Mouse (Mus musculus) neural tube, embryonic 14.5 days (tissue): Measurements from ENCODE around the gene C1qtnf6. TPM values are rescaled to one million over a fixed set of nuclear protein-coding genes. Genes with fewer than 3 reads are reported as not detected.
A peak's percentile ranks its signal among the peaks of the same experiment; 100 is the strongest.

Experiments used
- ATAC-seq: fragments of 200-750 bp; cut with Nextera tagmentation; 2 replicates; pipeline ENCODE4 v1.8.0; 2017; ENCODE audit warnings: low read depth, mild to moderate bottlenecking, moderate TSS enrichment, moderate library complexity
- H3K27ac ChIP-seq: fragments of 300-500 bp; sonication (generic); 2 replicates; pipeline ENCODE4 v1.5.1; 2014; ENCODE audit warnings: low read depth, mild to moderate bottlenecking, control low read depth, low read length, moderate library complexity, mixed read lengths
- H3K27me3 ChIP-seq: fragments of 300-500 bp; sonication (generic); 2 replicates; pipeline ENCODE4 v1.6.1; 2014; ENCODE audit warnings: low read length; ENCODE audit not compliant: control insufficient read depth, insufficient read depth
- H3K36me3 ChIP-seq: fragments of 300-500 bp; sonication (generic); 2 replicates; pipeline ENCODE4 v1.6.1; 2014; ENCODE audit warnings: low read length, mixed read lengths; ENCODE audit not compliant: control insufficient read depth, insufficient read depth
- H3K4me1 ChIP-seq: fragments of 300-500 bp; sonication (generic); 2 replicates; pipeline ENCODE4 v1.6.1; 2014; ENCODE audit warnings: low read length; ENCODE audit not compliant: control insufficient read depth, insufficient read depth
- H3K4me2 ChIP-seq: fragments of 300-500 bp; sonication (generic); 2 replicates; pipeline ENCODE4 v1.6.1; 2014; ENCODE audit warnings: mild to moderate bottlenecking, low read depth, low read length, control low read depth
- H3K4me3 ChIP-seq: fragments of 300-500 bp; sonication (generic); 2 replicates; pipeline ENCODE4 v1.5.1; 2014; ENCODE audit warnings: low read depth, low read length, control low read depth, mixed read lengths
- H3K9ac ChIP-seq: fragments of 300-500 bp; sonication (generic); replicated peaks from 2 replicates; pipeline ENCODE4 v1.6.1; 2014; ENCODE audit warnings: low read depth, mild to moderate bottlenecking, control low read depth, low read length, mixed read lengths
- H3K9me3 ChIP-seq: fragments of 300-500 bp; sonication (generic); 2 replicates; pipeline ENCODE4 v1.6.1; 2016; ENCODE audit warnings: low read length; ENCODE audit not compliant: control insufficient read depth
- WGBS: fragments of 180-500 bp; shearing (Covaris S2); extraction: QIAGEN DNeasy Blood & Tissue Kit; methylation state at CpG from one replicate; pipeline ENCODE4 v1.1.7; 2014; 5-methylcytosine and 5-hydroxymethylcytosine counted together
- polyA plus RNA-seq: library from polyadenylated mRNA; unstranded; fragments of >200 nt; fragmentation: Nextera tagmentation; extraction: Ambion mirVana; gene quantifications from 2 replicates; pipeline ENCODE4 v1.2.1, GENCODE M21; 2014

Gene C1qtnf6
- polyA plus RNA-seq, 1 experiment from 2014 or later = 6.0 TPM

DNA sequence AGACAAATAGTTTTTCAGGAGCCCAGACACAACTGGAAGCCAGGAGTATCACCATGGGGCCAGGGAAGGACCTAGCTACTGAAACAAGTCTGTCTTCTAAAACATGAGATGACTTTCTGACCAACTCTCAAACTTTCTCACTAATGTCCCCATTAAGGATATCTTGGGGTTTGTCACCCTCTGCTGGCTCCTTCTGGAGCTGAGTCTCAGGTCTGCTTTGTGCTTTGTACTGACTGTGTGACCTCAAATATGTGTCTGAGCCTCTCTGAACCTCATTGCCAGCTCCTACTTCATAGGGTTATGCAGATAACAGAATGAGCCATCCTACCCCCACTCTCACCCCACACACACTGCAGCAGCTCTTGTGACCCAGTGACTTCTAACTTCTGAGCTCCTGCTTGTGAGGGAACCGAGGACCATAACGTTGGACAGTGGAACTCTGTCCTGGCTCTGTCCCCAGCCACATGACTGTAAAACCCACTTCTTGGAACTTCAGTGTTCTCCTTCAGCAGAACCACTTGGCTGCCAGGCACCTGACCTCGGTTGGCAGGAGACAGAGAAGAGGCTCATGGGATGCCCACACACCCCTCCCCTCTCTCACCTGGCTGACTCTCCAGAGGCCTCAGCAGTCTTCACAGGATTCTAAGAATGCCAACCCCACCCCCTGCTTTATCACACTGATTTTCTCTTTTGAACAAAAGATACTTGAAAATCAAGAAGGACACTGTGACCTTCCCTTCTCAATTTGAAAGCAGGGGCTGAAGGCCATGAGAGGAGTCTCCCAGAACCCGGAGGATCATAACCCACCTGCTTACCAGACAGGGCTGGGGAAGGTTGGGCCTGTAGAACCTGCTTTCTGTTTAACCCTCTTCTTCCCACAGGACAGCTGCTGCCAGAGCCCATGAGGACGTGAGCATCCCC, 16.5 kb upstream of the C1qtnf6 start:
- Histone ChIP-seq H3K27ac (no peak overlapping the region), H3K4me3 (no peak overlapping the region), H3K36me3 (no peaks in the 10 kb centered on the region), H3K9me3 (no peaks in the 10 kb centered on the region), H3K4me2 (no peak overlapping the region), H3K9ac (no peak overlapping the region), H3K27me3 (no peaks in the 10 kb centered on the region; the same call in 1 of the 2 replicates), H3K4me1 (peaks cover 7% of the 10 kb centered on the region; the same call in 1 of the 2 replicates)
- WGBS = 50% methylated on average over 5 of the region's 5 CpGs
- ATAC-seq = no peak

DNA sequence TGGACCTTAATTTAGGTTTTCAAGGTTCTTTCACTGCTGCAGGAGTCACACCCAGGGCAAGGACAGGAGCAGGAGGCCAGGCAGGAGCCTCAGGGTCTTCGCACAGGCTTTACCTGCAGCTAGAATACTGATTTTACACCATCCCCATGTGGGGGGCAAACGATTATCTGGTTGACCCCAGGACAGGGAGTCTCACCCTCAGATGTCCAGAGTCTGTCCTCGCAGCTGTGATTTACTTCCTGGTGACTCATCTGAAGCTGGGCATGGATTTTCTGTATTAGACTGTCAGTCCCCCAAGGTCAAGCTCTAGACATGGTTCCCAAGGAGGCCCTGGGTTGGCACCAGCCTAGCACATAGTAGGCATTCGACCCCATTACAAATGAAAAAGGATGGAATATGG, 14.8 kb upstream of the C1qtnf6 start:
- Histone ChIP-seq H3K4me3 (no peak overlapping the region), H3K4me2 (no peak overlapping the region), H3K9ac (no peak overlapping the region), H3K27ac (no peak overlapping the region), H3K36me3 (no peaks in the 10 kb centered on the region), H3K27me3 (no peaks in the 10 kb centered on the region; the same call in 1 of the 2 replicates), H3K4me1 (peaks cover 10% of the 10 kb centered on the region; the same call in 1 of the 2 replicates), H3K9me3 (no peaks in the 10 kb centered on the region)
- no peak for ATAC-seq
- WGBS = 89% methylated on average over 4 of the region's 4 CpGs

DNA sequence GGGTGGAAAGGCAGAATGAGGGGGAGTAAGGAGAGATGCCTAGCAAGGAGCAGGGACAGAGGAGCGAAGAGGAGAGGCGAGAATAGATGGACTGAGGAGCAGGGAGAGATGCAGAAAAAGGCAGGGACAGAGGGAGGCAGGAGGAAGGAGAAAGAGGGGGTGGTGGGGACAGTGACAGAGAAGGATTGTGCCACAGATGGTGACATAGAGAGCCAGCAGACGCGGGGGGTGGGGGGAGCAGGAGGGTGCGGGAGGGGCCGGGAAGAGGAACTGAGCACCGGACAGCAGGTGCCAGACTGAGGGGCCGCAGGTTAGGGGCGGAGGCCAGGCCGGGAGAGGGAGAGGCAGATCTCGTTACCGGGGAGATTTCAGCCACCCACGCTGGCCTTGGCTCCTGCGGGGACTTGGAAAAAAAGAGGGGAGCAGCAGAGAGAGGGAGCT, 13.4 kb upstream of the C1qtnf6 start, which contains the start of gene Sstr3:
Gene Sstr3, minus strand, starts transcription at position 125 of the 441 bp plus-strand sequence.
- Histone ChIP-seq H3K9me3 (no peaks in the 10 kb centered on the region), H3K4me2 (peak within 1 kb of the TSS; percentile 18; the same call in 1 of the 2 replicates), H3K27me3 (no peaks in the 10 kb centered on the region; the same call in 1 of the 2 replicates), H3K9ac (0 out of 2 replicates have a peak within 1 kb of the TSS, but pooled peaks have one; percentile 26), H3K36me3 (no peaks in the 10 kb centered on the region), H3K27ac (no peak within 1 kb of the TSS), H3K4me1 (peaks cover 10% of the 10 kb centered on the region; the same call in 1 of the 2 replicates), H3K4me3 (no peak within 1 kb of the TSS)
- no peak for ATAC-seq
- 8% methylated on average over 14 of the region's 14 CpGs for WGBS

DNA sequence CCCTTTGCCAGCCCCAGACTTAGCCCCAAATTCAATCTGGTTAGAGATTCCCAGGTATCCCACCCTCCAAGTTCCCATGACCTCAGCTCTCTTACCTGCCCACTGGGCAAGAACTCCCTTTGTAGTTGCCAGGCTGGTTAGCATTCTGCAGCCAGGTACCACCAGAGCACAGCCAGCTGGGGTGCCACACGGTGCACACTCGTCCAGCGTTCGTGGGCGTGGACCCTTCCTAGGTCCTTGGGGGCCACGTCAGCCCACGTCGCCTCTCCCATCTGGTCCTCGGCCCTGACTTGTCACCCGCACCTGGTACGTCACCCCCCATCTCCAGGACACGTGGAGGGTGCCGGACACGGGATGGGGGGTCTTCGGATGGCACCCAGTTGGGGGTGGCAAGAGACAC, 12.8 kb upstream of the C1qtnf6 start:
- H3K27me3 ChIP-seq = no peaks in the 10 kb centered on the region; the same call in 1 of the 2 replicates
- ATAC-seq = no peak
- H3K4me3 ChIP-seq = no peak overlapping the region
- H3K4me1 ChIP-seq = peaks cover 10% of the 10 kb centered on the region; the same call in 1 of the 2 replicates
- WGBS = 71% methylated on average over 15 of the region's 15 CpGs
- H3K4me2 ChIP-seq = no peak overlapping the region
- no peaks in the 10 kb centered on the region for H3K36me3 ChIP-seq
- H3K9me3 ChIP-seq = no peaks in the 10 kb centered on the region
- H3K27ac ChIP-seq = no peak overlapping the region
- H3K9ac ChIP-seq = no peak overlapping the region

DNA sequence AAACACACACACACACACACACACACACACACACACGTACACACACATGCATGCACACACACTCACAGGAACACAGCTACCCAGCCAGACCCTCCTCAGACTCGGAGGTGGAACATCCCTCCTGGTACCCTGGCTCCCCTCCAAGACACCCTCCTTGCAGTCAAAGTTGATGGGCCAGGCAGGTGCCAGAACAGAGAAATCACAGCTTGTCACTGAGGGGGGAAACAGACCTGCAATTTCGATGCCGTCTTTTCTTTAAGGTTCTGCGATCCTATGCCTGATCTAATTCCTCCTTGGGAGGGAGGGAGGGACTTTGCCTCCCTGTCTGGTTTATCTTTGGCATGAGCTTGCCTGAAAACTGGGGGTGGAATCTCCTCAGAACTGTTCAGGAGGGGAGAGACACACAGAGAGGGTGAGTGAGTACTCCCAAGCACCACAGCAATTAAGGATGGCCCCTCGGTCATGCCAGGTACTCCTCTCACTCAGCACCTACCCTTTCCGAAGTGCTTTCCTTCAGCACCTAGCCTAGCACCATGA, 11.6 kb upstream of the C1qtnf6 start:
- no peak for ATAC-seq
- Histone ChIP-seq H3K9me3 (no peaks in the 10 kb centered on the region), H3K9ac (no peak overlapping the region), H3K27ac (no peak overlapping the region), H3K4me1 (peaks cover 10% of the 10 kb centered on the region; the same call in 1 of the 2 replicates), H3K27me3 (no peaks in the 10 kb centered on the region; the same call in 1 of the 2 replicates), H3K4me3 (no peak overlapping the region), H3K4me2 (no peak overlapping the region), H3K36me3 (no peaks in the 10 kb centered on the region)
- 59% methylated on average over 7 of the region's 7 CpGs for WGBS

DNA sequence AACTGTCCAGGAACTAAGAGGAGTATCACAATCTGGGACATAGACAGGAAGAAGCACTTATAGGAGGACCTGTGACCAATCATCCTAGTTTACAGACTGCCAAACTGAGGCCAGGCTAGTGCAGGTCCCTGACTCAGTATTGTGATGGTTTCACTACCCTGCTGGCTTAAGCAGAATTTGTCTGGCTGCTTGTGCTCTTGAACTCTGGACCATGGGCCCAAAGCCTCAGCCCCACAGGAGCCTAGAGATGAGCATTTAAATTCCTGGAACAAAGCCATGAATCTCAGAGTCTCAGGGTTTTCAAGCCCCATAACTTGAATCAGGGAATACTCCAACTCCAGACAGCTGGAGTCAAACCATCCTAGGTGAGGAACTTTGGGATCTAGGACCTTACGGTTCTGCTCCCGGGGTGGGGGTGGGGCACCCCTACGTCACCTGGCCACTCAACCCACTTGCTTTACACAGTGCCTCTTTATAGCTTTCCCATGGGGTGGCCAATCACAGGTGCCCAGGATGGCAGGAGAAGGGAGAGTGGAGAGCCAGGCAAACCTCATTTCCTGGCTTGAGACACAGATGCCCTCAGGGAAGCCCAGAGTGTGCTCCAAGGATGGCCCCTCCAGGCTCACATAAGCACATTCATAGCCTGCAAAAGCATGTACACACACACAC, 11.0 kb upstream of the C1qtnf6 start:
- peaks cover 10% of the 10 kb centered on the region; the same call in 1 of the 2 replicates for H3K4me1 ChIP-seq
- no peaks in the 10 kb centered on the region for H3K36me3 ChIP-seq
- H3K9ac ChIP-seq = no peak overlapping the region
- H3K27ac ChIP-seq = no peak overlapping the region
- no peak overlapping the region for H3K4me2 ChIP-seq
- ATAC-seq = no peak
- no peaks in the 10 kb centered on the region; the same call in 1 of the 2 replicates for H3K27me3 ChIP-seq
- no peak overlapping the region for H3K4me3 ChIP-seq
- WGBS = 80% methylated on average over 3 of the region's 3 CpGs
- H3K9me3 ChIP-seq = no peaks in the 10 kb centered on the region

DNA sequence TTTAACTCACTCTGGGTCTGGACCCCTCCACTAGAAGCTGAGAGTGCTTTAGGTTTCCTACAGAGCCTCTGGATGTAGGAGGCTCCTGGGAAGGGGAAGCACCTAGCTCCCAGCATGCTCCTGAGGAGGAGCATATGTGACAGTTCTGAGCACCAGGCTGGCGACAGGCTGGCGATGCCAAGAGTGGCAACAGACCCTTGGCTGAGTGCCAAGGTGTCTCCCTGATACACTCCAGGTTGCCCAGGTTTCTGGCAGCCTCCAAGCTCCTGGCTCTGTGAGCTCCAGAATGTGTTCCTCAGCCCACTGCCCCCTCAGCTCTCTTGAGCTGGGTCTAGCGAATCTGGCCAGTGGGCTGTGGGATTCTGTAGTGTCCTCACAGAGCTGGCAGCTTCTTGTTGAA, 10.4 kb upstream of the C1qtnf6 start:
- Histone ChIP-seq H3K27me3 (no peaks in the 10 kb centered on the region; the same call in 1 of the 2 replicates), H3K36me3 (no peaks in the 10 kb centered on the region), H3K27ac (no peak overlapping the region), H3K4me2 (no peak overlapping the region), H3K9ac (no peak overlapping the region), H3K4me3 (no peak overlapping the region), H3K9me3 (no peaks in the 10 kb centered on the region), H3K4me1 (peaks cover 10% of the 10 kb centered on the region; the same call in 1 of the 2 replicates)
- WGBS = 50% methylated on average over 3 of the region's 3 CpGs
- ATAC-seq = no peak

DNA sequence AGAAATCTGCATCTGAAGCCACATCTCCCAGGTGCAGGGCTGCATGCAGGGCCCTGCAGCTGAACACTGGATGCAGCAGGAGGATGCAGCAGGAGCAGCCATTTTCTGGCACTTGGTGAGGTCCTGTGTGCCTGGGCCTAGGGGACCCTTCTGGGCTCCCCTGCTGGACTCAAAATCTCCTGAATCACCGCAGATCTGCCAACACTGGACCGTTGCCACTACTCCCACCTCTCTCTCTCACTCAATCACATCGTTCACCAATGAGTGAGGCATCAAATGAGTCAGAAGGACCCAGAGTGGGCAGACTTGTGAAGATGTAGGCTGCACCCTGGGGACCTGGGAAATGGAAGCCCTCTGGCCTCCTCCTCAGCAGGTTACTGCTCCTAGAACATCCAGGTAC, 9.8 kb upstream of the C1qtnf6 start:
- Histone ChIP-seq H3K4me1 (peaks cover 10% of the 10 kb centered on the region; the same call in 1 of the 2 replicates), H3K9me3 (no peaks in the 10 kb centered on the region), H3K9ac (no peak overlapping the region), H3K4me2 (no peak overlapping the region), H3K36me3 (no peaks in the 10 kb centered on the region), H3K27me3 (no peaks in the 10 kb centered on the region; the same call in 1 of the 2 replicates), H3K4me3 (no peak overlapping the region), H3K27ac (no peak overlapping the region)
- no peak for ATAC-seq
- WGBS = 70% methylated on average over 3 of the region's 3 CpGs
